In genomic region chr9:113634986-113635385, GRCm38 (mm10) we compare ENCODE assay signal across 15 mouse cellular contexts.
A peak's percentile ranks its signal among the peaks of the same experiment; 100 is the strongest.
DNase-seq lines count a peak whose midpoint lies in the region; ATAC-seq and TF ChIP-seq lines count a peak whose summit lies in the region.
"Had no signal": no experiment of that assay in that cellular context is flagged by ENCODE, and none has a peak within 500 bp of the region (broad histone marks: within the 10 kb centered on the region; RNA-seq: fewer than 3 reads in every experiment).

No protein-coding gene starts in this region.

- H3K27me3 ChIP-seq in forebrain, postnatal 0 days (ENCODE audit: insufficient read depth, low read length), result no peaks in the 10 kb centered on the region
- no peaks in the 10 kb centered on the region for H3K27me3 ChIP-seq in forebrain, embryonic 11.5 days (ENCODE audit: control insufficient read depth, insufficient read depth, low read length)
- no peaks in the 10 kb centered on the region for H3K27me3 ChIP-seq in hindbrain, embryonic 15.5 days
- no peaks in the 10 kb centered on the region; the same call in 1 of the 2 replicates for H3K27me3 ChIP-seq in hindbrain, embryonic 12.5 days
- no peaks in the 10 kb centered on the region for H3K27me3 ChIP-seq in midbrain, postnatal 0 days (ENCODE audit: insufficient read depth, low read length)
- no peaks in the 10 kb centered on the region for H3K27me3 ChIP-seq in midbrain, embryonic 11.5 days (ENCODE audit: control insufficient read depth, insufficient read depth, low read length)
- H3K27me3 ChIP-seq: stomach, embryonic 15.5 days had no signal

- H3K4me2 ChIP-seq in forebrain, postnatal 0 days (ENCODE audit: low read depth), result no peak overlapping the region
- no peak overlapping the region for H3K4me2 ChIP-seq in forebrain, embryonic 11.5 days (ENCODE audit: low read depth, low read length, severe bottlenecking)
- H3K4me2 ChIP-seq in hindbrain, embryonic 15.5 days, result no peak overlapping the region
- H3K4me2 ChIP-seq in hindbrain, embryonic 12.5 days (replicated peaks), result no peak overlapping the region
- no peak overlapping the region for H3K4me2 ChIP-seq in midbrain, postnatal 0 days (ENCODE audit: low read depth, low read length, poor library complexity, severe bottlenecking)
- H3K4me2 ChIP-seq in midbrain, embryonic 11.5 days, result no peak overlapping the region
- H3K4me2 ChIP-seq: stomach, embryonic 15.5 days had no signal

- H3K4me3 ChIP-seq in forebrain, postnatal 0 days (ENCODE audit: low read depth, low read length), result no peak overlapping the region
- H3K4me3 ChIP-seq in forebrain, embryonic 11.5 days (ENCODE audit: low read depth, low read length), result no peak overlapping the region
- no peak overlapping the region for H3K4me3 ChIP-seq in hindbrain, embryonic 15.5 days
- no peak overlapping the region for H3K4me3 ChIP-seq in hindbrain, embryonic 12.5 days
- no peak overlapping the region for H3K4me3 ChIP-seq in midbrain, postnatal 0 days (ENCODE audit: low read depth, low read length)
- no peak overlapping the region for H3K4me3 ChIP-seq in midbrain, embryonic 11.5 days (ENCODE audit: low read depth, low read length)
- H3K4me3 ChIP-seq: erythroblast, embryonic 14.5 days; stomach, embryonic 15.5 days had no signal

- H3K27ac ChIP-seq in forebrain, postnatal 0 days (ENCODE audit: low read depth, low read length), result no peak overlapping the region
- no peak overlapping the region for H3K27ac ChIP-seq in forebrain, embryonic 11.5 days (ENCODE audit: low read depth, low read length)
- peak overlapping the region; percentile 55; the same call in 1 of the 2 replicates for H3K27ac ChIP-seq in hindbrain, embryonic 15.5 days (replicated peaks)
- H3K27ac ChIP-seq in hindbrain, embryonic 12.5 days, result no peak overlapping the region; the same call in 1 of the 2 replicates
- 0 out of 2 replicates have a peak overlapping the region, but pooled peaks have one; percentile 18 for H3K27ac ChIP-seq in midbrain, postnatal 0 days (ENCODE audit: low read depth, low read length)
- H3K27ac ChIP-seq in midbrain, embryonic 11.5 days (ENCODE audit: low read depth, low read length), result no peak overlapping the region
- H3K27ac ChIP-seq: liver, embryonic 14.5 days; stomach, embryonic 15.5 days had no signal

- no peaks in the 10 kb centered on the region for H3K36me3 ChIP-seq in forebrain, postnatal 0 days (ENCODE audit: insufficient read depth)
- no peaks in the 10 kb centered on the region for H3K36me3 ChIP-seq in forebrain, embryonic 11.5 days (ENCODE audit: control insufficient read depth, insufficient read depth, low read length)
- no peaks in the 10 kb centered on the region for H3K36me3 ChIP-seq in hindbrain, embryonic 15.5 days
- no peaks in the 10 kb centered on the region for H3K36me3 ChIP-seq in hindbrain, embryonic 12.5 days
- H3K36me3 ChIP-seq in midbrain, postnatal 0 days (ENCODE audit: insufficient read depth, low read length), result no peaks in the 10 kb centered on the region
- H3K36me3 ChIP-seq in midbrain, embryonic 11.5 days (ENCODE audit: control insufficient read depth, insufficient read depth, low read length), result no peaks in the 10 kb centered on the region
- H3K36me3 ChIP-seq: stomach, embryonic 15.5 days had no signal

- H3K9me3 ChIP-seq in forebrain, postnatal 0 days (ENCODE audit: low read length), result no peaks in the 10 kb centered on the region
- no peaks in the 10 kb centered on the region for H3K9me3 ChIP-seq in forebrain, embryonic 11.5 days (ENCODE audit: control insufficient read depth, low read length)
- H3K9me3 ChIP-seq in hindbrain, embryonic 15.5 days, result no peaks in the 10 kb centered on the region
- no peaks in the 10 kb centered on the region for H3K9me3 ChIP-seq in hindbrain, embryonic 12.5 days (replicated peaks)
- no peaks in the 10 kb centered on the region for H3K9me3 ChIP-seq in midbrain, postnatal 0 days (ENCODE audit: low read length)
- H3K9me3 ChIP-seq in midbrain, embryonic 11.5 days (ENCODE audit: control insufficient read depth, low read length), result peaks cover 4% of the 10 kb centered on the region; the same call in 1 of the 2 replicates
- H3K9me3 ChIP-seq: stomach, embryonic 15.5 days had no signal

- no peak for TF ChIP-seq CTCF in forebrain, postnatal 0 days (IDR thresholded peaks at IDR 0.05; ENCODE audit: low read depth)
- TF ChIP-seq CTCF in midbrain, postnatal 0 days (IDR thresholded peaks at IDR 0.05), result no peak

- DNase-seq in forebrain, postnatal 0 days, result no peak
- no peak for DNase-seq in forebrain, embryonic 11.5 days (ENCODE audit: low spot score)
- peak; percentile 50 for DNase-seq in midbrain, postnatal 0 days (ENCODE audit: low spot score)
- DNase-seq in midbrain, embryonic 11.5 days (ENCODE audit: low spot score, missing footprints), result no peak
- DNase-seq in Muller cell, postnatal 12 days (ENCODE audit: inconsistent ontology term), result no peak
- DNase-seq: cerebellum, adult 18-20 months; heart, adult 18-20 months; kidney, postnatal 36 days; lung, postnatal 10 days; spleen, adult 18-20 months had no signal

- WGBS in forebrain, postnatal 0 days, result 26% methylated on average over 7 of the region's 7 CpGs
- 68% methylated on average over 7 of the region's 7 CpGs for WGBS in forebrain, embryonic 11.5 days
- WGBS in hindbrain, embryonic 15.5 days, result 38% methylated on average over 7 of the region's 7 CpGs
- WGBS in hindbrain, embryonic 12.5 days, result 46% methylated on average over 7 of the region's 7 CpGs
- 31% methylated on average over 7 of the region's 7 CpGs for WGBS in midbrain, postnatal 0 days
- 75% methylated on average over 7 of the region's 7 CpGs for WGBS in midbrain, embryonic 11.5 days

- peak; percentile 18; the same call in 1 of the 2 replicates for ATAC-seq in forebrain, postnatal 0 days
- no peak for ATAC-seq in forebrain, embryonic 11.5 days (replicated peaks; ENCODE audit: low FRiP score)
- no peak for ATAC-seq in hindbrain, embryonic 15.5 days (ENCODE audit: low FRiP score, low read depth)
- no peak for ATAC-seq in hindbrain, embryonic 12.5 days (ENCODE audit: low FRiP score)
- ATAC-seq in midbrain, postnatal 0 days (ENCODE audit: low FRiP score), result no peak
- no peak for ATAC-seq in midbrain, embryonic 11.5 days (ENCODE audit: low FRiP score)

- no peak overlapping the region for H3K9ac ChIP-seq in forebrain, postnatal 0 days
- H3K9ac ChIP-seq in forebrain, embryonic 11.5 days (ENCODE audit: low read length), result no peak overlapping the region
- no peak overlapping the region for H3K9ac ChIP-seq in hindbrain, embryonic 15.5 days
- H3K9ac ChIP-seq in hindbrain, embryonic 12.5 days, result no peak overlapping the region
- no peak overlapping the region for H3K9ac ChIP-seq in midbrain, postnatal 0 days (replicated peaks; ENCODE audit: low read length, poor library complexity, severe bottlenecking)
- H3K9ac ChIP-seq in midbrain, embryonic 11.5 days (ENCODE audit: low read length), result no peak overlapping the region
- H3K9ac ChIP-seq: liver, embryonic 14.5 days; stomach, embryonic 15.5 days had no signal

- H3K4me1 ChIP-seq in forebrain, postnatal 0 days (ENCODE audit: insufficient read depth), result 0 out of 2 replicates have a peak, but pooled peaks cover 5% of the 10 kb centered on the region
- no peaks in the 10 kb centered on the region for H3K4me1 ChIP-seq in forebrain, embryonic 11.5 days (replicated peaks; ENCODE audit: control insufficient read depth, insufficient read depth, low read length)
- no peaks in the 10 kb centered on the region; the same call in none of the 2 replicates for H3K4me1 ChIP-seq in hindbrain, embryonic 15.5 days (replicated peaks)
- no peaks in the 10 kb centered on the region for H3K4me1 ChIP-seq in hindbrain, embryonic 12.5 days
- H3K4me1 ChIP-seq in midbrain, postnatal 0 days (ENCODE audit: insufficient read depth, low read length), result peaks cover 3% of the 10 kb centered on the region; the same call in 1 of the 2 replicates
- H3K4me1 ChIP-seq in midbrain, embryonic 11.5 days (ENCODE audit: control insufficient read depth, insufficient read depth, low read length), result no peaks in the 10 kb centered on the region
- H3K4me1 ChIP-seq: stomach, embryonic 15.5 days had no signal

Comparison
In these comparisons a context has a peak if more than half of its experiments do, and no peak if none do; other contexts are left out.
1. H3K27ac ChIP-seq: peak in hindbrain, embryonic 15.5 days (single experiment) and midbrain, postnatal 0 days (single experiment); none in forebrain, postnatal 0 days (single experiment), forebrain, embryonic 11.5 days (single experiment), hindbrain, embryonic 12.5 days (single experiment) and midbrain, embryonic 11.5 days (single experiment).